Comparison of ENCODE assay signal across 12 mouse cellular contexts in genomic region chr4:62741601-62742000, GRCm38 (mm10).
DNase-seq lines count a peak whose midpoint lies in the region; ATAC-seq lines count a peak whose summit lies in the region.
"Had no signal": no experiment of that assay in that cellular context is flagged by ENCODE, and none has a peak within 500 bp of the region (broad histone marks: within the 10 kb centered on the region; RNA-seq: fewer than 3 reads in every experiment).

No protein-coding gene starts in this region.

- intact Hi-C loops in heart, postnatal 25 days (cut with DNase I) = no loop called here

- DNase-seq in heart, postnatal 25 days (ENCODE audit: low spot score) = no peak
- peak; percentile 30 to 39 for DNase-seq in lung, postnatal 4 days
- DNase-seq in lung, adult 18-20 months = no peak
- no peak for DNase-seq in MN1 (ENCODE audit: low spot score)
- no peak for DNase-seq in T-cell, adult 2 months (ENCODE audit: low spot score)
- DNase-seq: cerebellum, postnatal 36 days; right cerebral cortex, postnatal 4 days had no signal

- WGBS in heart, embryonic 14.5 days = 24% methylated on average over 3 of the region's 3 CpGs
- 36% methylated on average over 3 of the region's 3 CpGs for WGBS in embryonic facial prominence, embryonic 12.5 days
- 45% methylated on average over 3 of the region's 3 CpGs for WGBS in limb, embryonic 15.5 days

- no peaks in the 10 kb centered on the region for H3K36me3 ChIP-seq in heart, embryonic 14.5 days (ENCODE audit: control insufficient read depth, insufficient read depth, low read length)
- H3K36me3 ChIP-seq in embryonic facial prominence, embryonic 12.5 days = no peaks in the 10 kb centered on the region
- no peaks in the 10 kb centered on the region for H3K36me3 ChIP-seq in limb, embryonic 15.5 days
- H3K36me3 ChIP-seq: hindbrain, embryonic 13.5 days; neural tube, embryonic 15.5 days had no signal

- peak overlapping the region; percentile 56 to 61 for H3K27ac ChIP-seq in heart, embryonic 14.5 days (replicated peaks in 1 of 2; ENCODE audit: control insufficient read depth in 1 of 2, insufficient read depth in 1 of 2, low read depth in 2 of 2, low read length in 2 of 2)
- 0 out of 2 replicates have a peak overlapping the region, but pooled peaks have one; percentile 36 for H3K27ac ChIP-seq in embryonic facial prominence, embryonic 12.5 days
- H3K27ac ChIP-seq in limb, embryonic 15.5 days = peak overlapping the region; percentile 18
- H3K27ac ChIP-seq: hindbrain, embryonic 13.5 days; neural tube, embryonic 15.5 days had no signal

- no peaks in the 10 kb centered on the region for H3K9me3 ChIP-seq in heart, embryonic 14.5 days (ENCODE audit: control insufficient read depth, low read length)
- H3K9me3 ChIP-seq in embryonic facial prominence, embryonic 12.5 days = no peaks in the 10 kb centered on the region
- no peaks in the 10 kb centered on the region for H3K9me3 ChIP-seq in limb, embryonic 15.5 days
- H3K9me3 ChIP-seq: hindbrain, embryonic 13.5 days; neural tube, embryonic 15.5 days had no signal

- H3K27me3 ChIP-seq in heart, embryonic 14.5 days (ENCODE audit: control insufficient read depth, insufficient read depth, low read length) = no peaks in the 10 kb centered on the region
- no peaks in the 10 kb centered on the region for H3K27me3 ChIP-seq in embryonic facial prominence, embryonic 12.5 days
- no peaks in the 10 kb centered on the region for H3K27me3 ChIP-seq in limb, embryonic 15.5 days
- H3K27me3 ChIP-seq: hindbrain, embryonic 13.5 days; neural tube, embryonic 15.5 days had no signal

- ATAC-seq in heart, embryonic 14.5 days (ENCODE audit: insufficient number of reproducible peaks, insufficient read depth, low FRiP score, low read depth) = no peak
- ATAC-seq in embryonic facial prominence, embryonic 12.5 days (ENCODE audit: insufficient number of reproducible peaks, insufficient read depth, low FRiP score, low TSS enrichment) = no peak
- ATAC-seq in limb, embryonic 15.5 days (ENCODE audit: insufficient number of reproducible peaks, low FRiP score, low TSS enrichment, low read depth) = no peak

- no peak overlapping the region for H3K9ac ChIP-seq in heart, embryonic 14.5 days (ENCODE audit: low read length)
- no peak overlapping the region for H3K9ac ChIP-seq in embryonic facial prominence, embryonic 12.5 days
- H3K9ac ChIP-seq in limb, embryonic 15.5 days = no peak overlapping the region
- H3K9ac ChIP-seq: hindbrain, embryonic 13.5 days; neural tube, embryonic 15.5 days had no signal

- H3K4me1 ChIP-seq in heart, embryonic 14.5 days (ENCODE audit: control insufficient read depth in 2 of 2, insufficient read depth in 2 of 2, low read length in 2 of 2) = peaks cover 51 to 55% of the 10 kb centered on the region in 2 experiments
- peaks cover 61% of the 10 kb centered on the region for H3K4me1 ChIP-seq in embryonic facial prominence, embryonic 12.5 days
- peaks cover 56% of the 10 kb centered on the region for H3K4me1 ChIP-seq in limb, embryonic 15.5 days

- no peak overlapping the region for H3K4me2 ChIP-seq in heart, embryonic 14.5 days (ENCODE audit: low read length)
- H3K4me2 ChIP-seq in embryonic facial prominence, embryonic 12.5 days (replicated peaks) = no peak overlapping the region
- no peak overlapping the region for H3K4me2 ChIP-seq in limb, embryonic 15.5 days
- H3K4me2 ChIP-seq: hindbrain, embryonic 13.5 days; neural tube, embryonic 15.5 days had no signal

- no peak overlapping the region for H3K4me3 ChIP-seq in heart, embryonic 14.5 days (ENCODE audit: control insufficient read depth in 1 of 2, insufficient read depth in 1 of 2, low read depth in 1 of 2, low read length in 2 of 2)
- no peak overlapping the region for H3K4me3 ChIP-seq in embryonic facial prominence, embryonic 12.5 days
- no peak overlapping the region for H3K4me3 ChIP-seq in limb, embryonic 15.5 days
- H3K4me3 ChIP-seq: hindbrain, embryonic 13.5 days; neural tube, embryonic 15.5 days had no signal

Comparison
In these comparisons a context has a peak if more than half of its experiments do, and no peak if none do; other contexts are left out.
1. DNase-seq: peak in lung, postnatal 4 days (2 of 2); none in heart, postnatal 25 days (single experiment), lung, adult 18-20 months (0 of 2), MN1 (single experiment) and T-cell, adult 2 months (single experiment).
2. Peak in every context shown above with its lines, with median percentiles within 50 percentile points of each other: H3K27ac ChIP-seq.